Comparison of ENCODE assay signal across 8 mouse cellular contexts in the genomic region with DNA sequence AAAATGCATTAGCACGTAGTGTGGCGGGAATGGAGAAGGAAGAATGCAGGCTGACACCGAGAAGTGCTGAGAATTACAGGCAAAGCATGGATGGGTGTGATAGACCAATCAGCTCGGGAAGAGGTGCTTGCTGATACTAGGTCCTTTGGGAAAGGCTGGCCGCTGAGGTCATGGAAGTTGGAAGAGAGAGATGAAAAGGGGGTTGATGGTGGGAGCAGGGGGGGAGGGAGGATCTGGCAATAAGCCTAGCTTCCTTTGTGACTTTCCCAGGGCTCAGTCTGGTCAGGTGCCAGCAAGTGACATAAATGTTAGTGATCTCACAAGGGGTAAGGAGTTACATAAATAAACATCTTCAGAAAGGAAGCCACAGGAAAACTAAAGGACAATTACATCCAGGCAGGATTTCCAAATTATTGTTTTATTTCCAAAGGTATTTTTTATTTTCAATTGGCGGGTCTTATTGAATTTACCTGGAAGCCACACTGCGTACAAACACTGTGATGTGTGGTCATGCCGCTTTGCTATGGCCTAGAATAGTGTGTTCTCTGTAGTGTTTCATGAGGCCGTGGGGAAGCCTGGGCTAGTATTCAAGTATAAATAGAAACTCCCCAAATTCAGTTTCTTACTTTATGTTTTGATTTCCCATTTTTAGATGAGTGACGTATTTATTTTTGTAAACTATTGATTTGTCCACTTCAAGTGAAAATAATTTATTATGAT. TPM values are rescaled to one million over a fixed set of nuclear protein-coding genes. Genes with fewer than 3 reads are reported as not detected.
DNase-seq lines count a peak whose midpoint lies in the region; ATAC-seq and TF ChIP-seq lines count a peak whose summit lies in the region.

No protein-coding gene starts in this region.

- no peak overlapping the region for H3K4me2 ChIP-seq in forebrain, embryonic 14.5 days (ENCODE audit: low read length)
- H3K4me2 ChIP-seq in hindbrain, embryonic 11.5 days (replicated peaks; ENCODE audit: low read depth, low read length) = no peak overlapping the region

- H3K9ac ChIP-seq in forebrain, embryonic 14.5 days (ENCODE audit: low read length) = no peak overlapping the region
- no peak overlapping the region for H3K9ac ChIP-seq in hindbrain, embryonic 11.5 days (ENCODE audit: low read depth, low read length)

- no peak for TF ChIP-seq POLR2A in kidney, adult 2 months (IDR thresholded peaks at IDR 0.05; ENCODE audit: low read depth, low read length)

- no peaks in the 10 kb centered on the region for H3K4me1 ChIP-seq in kidney, adult 2 months (ENCODE audit: control insufficient read depth, insufficient read depth, low read length)
- peaks cover 5% of the 10 kb centered on the region; the same call in 1 of the 2 replicates for H3K4me1 ChIP-seq in forebrain, embryonic 14.5 days (ENCODE audit: control insufficient read depth, insufficient read depth, low read length)
- no peaks in the 10 kb centered on the region for H3K4me1 ChIP-seq in hindbrain, embryonic 11.5 days (replicated peaks; ENCODE audit: control insufficient read depth, insufficient read depth, low read length)
- no peaks in the 10 kb centered on the region for H3K4me1 ChIP-seq in midbrain, embryonic 10.5 days

- TF ChIP-seq CTCF in kidney, adult 2 months (conservative IDR thresholded peaks at IDR 0.05; ENCODE audit: insufficient read depth, insufficient read length, low read depth, low read length) = no peak

- DNase-seq in kidney, adult 2 months = peak; percentile 16
- DNase-seq in kidney, adult 11 months = no peak
- peak; percentile 85 for DNase-seq in forebrain, embryonic 14.5 days (ENCODE audit: low spot score)
- DNase-seq in hindbrain, embryonic 11.5 days (ENCODE audit: low spot score) = no peak
- DNase-seq in midbrain, embryonic 10.5 days (ENCODE audit: low spot score) = peak; percentile 14
- no peak for DNase-seq in cerebellum, adult 11-12 months
- no peak for DNase-seq in left cerebral cortex, postnatal 36 days (ENCODE audit: low spot score in 2 of 2)
- no peak for DNase-seq in adrenal gland, adult 2 months

- intact Hi-C loops in left cerebral cortex, postnatal 36 days (cut with DNase I) = loop anchor here (5.0 to 10.0 kb wide), 2 partner anchors 92 to 559 kb away; no protein-coding TSS in a partner anchor

- H3K36me3 ChIP-seq in kidney, adult 2 months (ENCODE audit: control insufficient read depth, insufficient read depth, low read length) = no peaks in the 10 kb centered on the region
- no peaks in the 10 kb centered on the region for H3K36me3 ChIP-seq in forebrain, embryonic 14.5 days (ENCODE audit: control insufficient read depth, insufficient read depth, low read length)
- no peaks in the 10 kb centered on the region for H3K36me3 ChIP-seq in hindbrain, embryonic 11.5 days (ENCODE audit: control insufficient read depth, insufficient read depth, low read length)
- no peaks in the 10 kb centered on the region for H3K36me3 ChIP-seq in midbrain, embryonic 10.5 days

- no peaks in the 10 kb centered on the region for H3K9me3 ChIP-seq in forebrain, embryonic 14.5 days (replicated peaks; ENCODE audit: control insufficient read depth, low read length)
- no peaks in the 10 kb centered on the region for H3K9me3 ChIP-seq in hindbrain, embryonic 11.5 days (ENCODE audit: control insufficient read depth, low read length)
- H3K9me3 ChIP-seq in midbrain, embryonic 10.5 days (replicated peaks) = no peaks in the 10 kb centered on the region

- WGBS in kidney, adult 2 months = 55% methylated on average over 10 of the region's 10 CpGs
- WGBS in forebrain, embryonic 14.5 days = 36% methylated on average over 10 of the region's 10 CpGs
- 70% methylated on average over 10 of the region's 10 CpGs for WGBS in hindbrain, embryonic 11.5 days
- 71% methylated on average over 10 of the region's 10 CpGs for WGBS in midbrain, embryonic 10.5 days

- H3K27ac ChIP-seq in kidney, adult 2 months (ENCODE audit: insufficient read depth, low read depth, low read length) = no peak overlapping the region
- no peak overlapping the region for H3K27ac ChIP-seq in forebrain, embryonic 14.5 days (ENCODE audit: low read depth, low read length)
- no peak overlapping the region for H3K27ac ChIP-seq in hindbrain, embryonic 11.5 days (ENCODE audit: low read depth, low read length)
- H3K27ac ChIP-seq in midbrain, embryonic 10.5 days (replicated peaks) = no peak overlapping the region

- no peak overlapping the region for H3K4me3 ChIP-seq in kidney, adult 2 months (ENCODE audit: insufficient read depth, low read depth, low read length)
- H3K4me3 ChIP-seq in forebrain, embryonic 14.5 days (ENCODE audit: low read depth, low read length) = no peak overlapping the region
- H3K4me3 ChIP-seq in hindbrain, embryonic 11.5 days (ENCODE audit: low read depth, low read length) = no peak overlapping the region
- H3K4me3 ChIP-seq in midbrain, embryonic 10.5 days = no peak overlapping the region

- no peaks in the 10 kb centered on the region for H3K27me3 ChIP-seq in kidney, adult 2 months (replicated peaks; ENCODE audit: control insufficient read depth, insufficient read depth, low read length)
- H3K27me3 ChIP-seq in forebrain, embryonic 14.5 days (replicated peaks; ENCODE audit: control insufficient read depth, insufficient read depth, low read length) = no peaks in the 10 kb centered on the region
- no peaks in the 10 kb centered on the region for H3K27me3 ChIP-seq in hindbrain, embryonic 11.5 days (ENCODE audit: control insufficient read depth, insufficient read depth, low read length)
- H3K27me3 ChIP-seq in midbrain, embryonic 10.5 days (ENCODE audit: low read depth, poor library complexity, severe bottlenecking) = no peaks in the 10 kb centered on the region

- peak; percentile 88 for ATAC-seq in forebrain, embryonic 14.5 days
- ATAC-seq in hindbrain, embryonic 11.5 days (ENCODE audit: low FRiP score) = peak; percentile 29; the same call in 1 of the 2 replicates

RNA-seq across cellular contexts. Expression of gene Slco1c1, which starts 38.7 kb away (rescaled TPM):
- polyA plus RNA-seq in kidney, adult 2 months (2012; rRNA removed) = 0.08 TPM in 1 of 2 replicates, not detected in the other
- 13.5 and 19.3 TPM in 2 replicates for polyA plus RNA-seq in forebrain, embryonic 14.5 days (2014; fragmentation: Nextera tagmentation; extraction: Ambion mirVana)
- polyA plus RNA-seq in hindbrain, embryonic 11.5 days (2014; fragmentation: Nextera tagmentation; extraction: Ambion mirVana) = 3.6 and 4.7 TPM in 2 replicates
- polyA plus RNA-seq in midbrain, embryonic 10.5 days (2016; fragmentation: Nextera tagmentation; extraction: Ambion mirVana) = 1.1 and 1.3 TPM in 2 replicates
- 10 to 100 TPM; 54.6 to 61.0 TPM for total RNA-seq in left cerebral cortex, postnatal 36 days (2021)
- under 1 TPM; 0.26 to 0.48 TPM for total RNA-seq in adrenal gland, adult 2 months (2021)
- polyA plus RNA-seq in adrenal gland, adult 2 months (2012; rRNA removed) = 0.04 TPM in 1 of 2 replicates, not detected in the other

Comparison
In these comparisons a context has a peak if more than half of its experiments do, and no peak if none do; other contexts are left out.
1. DNase-seq: peak in kidney, adult 2 months (single experiment), forebrain, embryonic 14.5 days (single experiment) and midbrain, embryonic 10.5 days (single experiment); none in kidney, adult 11 months (single experiment), hindbrain, embryonic 11.5 days (single experiment), cerebellum, adult 11-12 months (single experiment), left cerebral cortex, postnatal 36 days (0 of 2) and adrenal gland, adult 2 months (single experiment).